Mouse (Mus musculus) embryonic stem cell, embryonic (primary cell): ENCODE results near the gene Fosb.

Experiments used
- CTCF ChIA-PET, 4 experiments: fragments of 300-600 bp in 2 of 4; fragments of 350-600 bp in 2 of 4; sonication (Branson Sonifier 250); formaldehyde crosslinking; loops; one replicate each; lab custom pipeline; 2022; ENCODE audit warnings: inconsistent platforms in 2 of 4; lab: Charles Lee
- POLR2A ChIA-PET, 4 experiments: fragments of 300-600 bp in 2 of 4; fragments of 350-600 bp in 2 of 4; sonication (Branson Sonifier 250); formaldehyde crosslinking; loops; one replicate each; lab custom pipeline; 2022; ENCODE audit warnings: antibody characterized with exemption in 4 of 4, inconsistent platforms in 1 of 4; lab: Charles Lee

The Fosb gene

DNA sequence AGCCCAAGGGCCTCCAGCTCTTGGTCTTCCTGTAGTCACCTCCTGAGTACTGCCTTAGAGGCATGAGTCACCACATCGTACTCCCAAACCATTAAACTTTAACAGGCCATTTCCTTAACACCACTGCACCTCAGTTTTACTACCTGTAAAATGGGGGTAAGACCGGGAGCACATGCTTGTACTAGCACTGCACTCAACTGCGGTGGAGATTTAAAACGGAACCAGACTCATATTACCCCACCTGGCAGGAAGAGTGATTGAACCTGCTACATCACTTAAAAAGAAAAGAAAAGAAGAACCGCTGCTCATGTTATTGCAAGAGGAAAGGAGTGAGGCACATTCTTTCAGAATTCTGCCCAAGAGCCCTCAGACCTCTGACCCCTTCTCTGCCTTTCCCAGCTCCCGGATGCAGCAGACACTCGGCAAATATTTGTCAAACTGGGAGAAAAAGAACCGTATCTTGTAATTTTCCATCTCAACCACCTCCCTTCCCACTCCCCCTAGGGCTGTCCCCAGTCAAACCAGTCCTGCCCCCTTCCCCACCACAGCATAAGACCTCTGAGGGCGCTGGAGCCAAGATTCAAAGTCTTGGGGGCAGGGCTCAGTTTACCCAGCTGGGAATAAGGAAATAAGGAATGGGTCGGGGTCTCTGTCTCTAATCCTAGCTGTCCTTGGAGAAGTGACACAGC lies 40.7 kb downstream of the Fosb start:
- POLR2A ChIA-PET = interaction anchor here in 2 of 4 experiments (1.0 to 8.6 kb wide), 19 partner anchors 9 to 173 kb away, joined by 3 to 97 read pairs (median 6); partner anchors contain the start of gene Ppm1n (in 2 of the 2)
- CTCF ChIA-PET = interaction anchor here in 2 of 4 experiments (0.6 to 2.7 kb wide), 2 partner anchors 30 to 284 kb away, joined by 15 to 20 read pairs; no protein-coding TSS in a partner anchor

GRCm38 (mm10) chr7:19267051-19267450 lies 42.8 kb downstream of the Fosb start:
- ChIA-PET POLR2A (interaction anchor here (0.7 to 8.6 kb wide), 24 partner anchors 8 to 556 kb away, joined by 3 to 97 read pairs (median 8); partner anchors contain the start of genes Ppm1n (in 2 of the 4) and Bcl3 (in 1 of the 4)), CTCF (interaction anchor here in 3 of 4 experiments (0.6 to 2.7 kb wide), 10 partner anchors 12 to 187 kb away, joined by 3 to 15 read pairs (median 3); no protein-coding TSS in a partner anchor)

DNA sequence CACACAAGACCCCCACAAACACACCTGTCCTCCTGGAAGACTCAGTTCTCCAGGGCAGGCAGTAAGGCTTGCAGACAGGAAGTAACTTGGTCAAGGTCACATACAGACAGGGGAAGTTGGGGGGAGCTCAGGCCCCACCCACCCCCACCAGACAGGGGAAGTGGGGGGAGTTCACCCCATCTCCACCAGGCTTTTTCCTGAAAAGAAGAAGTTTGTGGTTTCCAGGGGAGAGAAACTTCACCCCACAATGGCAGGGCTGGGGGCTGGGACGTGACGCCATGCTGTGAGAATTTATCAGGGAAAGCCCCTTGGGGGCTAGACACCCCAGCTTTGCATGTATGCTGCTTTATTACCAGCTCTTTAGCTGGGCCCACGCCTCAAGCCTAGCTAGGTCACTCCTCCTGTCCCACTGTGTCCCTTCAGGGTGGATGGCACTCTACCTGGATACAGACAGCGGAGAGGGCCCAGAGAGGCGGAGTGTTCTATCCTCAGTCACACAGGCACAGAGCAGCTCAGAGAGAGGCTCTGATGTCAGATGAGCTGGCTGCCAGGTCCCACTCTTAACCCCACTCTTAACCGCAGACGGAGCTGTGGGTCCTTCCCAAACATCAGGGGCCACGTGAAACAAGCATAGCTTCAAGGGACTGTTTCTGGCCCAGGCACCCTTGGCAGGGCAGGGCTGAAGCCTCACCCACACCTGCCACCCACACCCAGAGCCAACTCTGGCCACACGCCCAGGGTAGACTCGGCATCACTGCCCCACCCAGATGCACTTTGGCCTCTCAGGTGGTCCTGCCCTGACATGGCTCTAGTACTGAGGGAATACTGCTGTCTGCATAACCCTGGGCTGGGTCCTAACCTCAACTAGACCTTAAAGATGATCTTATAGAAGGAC lies 43.7 kb downstream of the Fosb start:
- ChIA-PET CTCF (interaction anchor here in 2 of 4 experiments (0.6 to 2.0 kb wide), 6 partner anchors 15 to 133 kb away, joined by 3 to 11 read pairs (median 5); no protein-coding TSS in a partner anchor), POLR2A (interaction anchor here in 3 of 4 experiments (0.6 to 8.6 kb wide), 26 partner anchors 7 to 557 kb away, joined by 3 to 97 read pairs (median 7); partner anchors contain the start of genes Ppm1n (in 2 of the 3), Bcl3 (in 1 of the 3), Cd3eap (in 1 of the 3) and Ppp1r13l (in 1 of the 3))

GRCm38 (mm10) chr7:19265147-19265546 lies 44.7 kb downstream of the Fosb start:
- CTCF ChIA-PET = interaction anchor here in 2 of 4 experiments (0.6 to 2.0 kb wide), 4 partner anchors 25 to 101 kb away, joined by 3 to 7 read pairs (median 5); no protein-coding TSS in a partner anchor
- POLR2A ChIA-PET = interaction anchor here in 3 of 4 experiments (0.6 to 8.6 kb wide), 19 partner anchors 8 to 552 kb away, joined by 3 to 60 read pairs (median 9); partner anchors contain the start of genes Ppm1n (in 2 of the 3), Cd3eap (in 1 of the 3) and Ppp1r13l (in 1 of the 3)

- POLR2A ChIA-PET = interaction anchor here (0.7 to 6.8 kb wide), 24 partner anchors 8 to 141 kb away, joined by 3 to 97 read pairs (median 8); partner anchors contain the start of genes Vasp (in 3 of the 4), Fosb (in 1 of the 4), Opa3 (in 1 of the 4) and Ppm1n (in 1 of the 4)
- CTCF ChIA-PET = interaction anchor here (0.6 to 3.4 kb wide), 7 partner anchors 19 to 252 kb away, joined by 3 to 27 read pairs (median 3); no protein-coding TSS in a partner anchor
These were observed 51.5 kb downstream of the Fosb start for GRCm38 (mm10) chr7:19258336-19258735.

DNA sequence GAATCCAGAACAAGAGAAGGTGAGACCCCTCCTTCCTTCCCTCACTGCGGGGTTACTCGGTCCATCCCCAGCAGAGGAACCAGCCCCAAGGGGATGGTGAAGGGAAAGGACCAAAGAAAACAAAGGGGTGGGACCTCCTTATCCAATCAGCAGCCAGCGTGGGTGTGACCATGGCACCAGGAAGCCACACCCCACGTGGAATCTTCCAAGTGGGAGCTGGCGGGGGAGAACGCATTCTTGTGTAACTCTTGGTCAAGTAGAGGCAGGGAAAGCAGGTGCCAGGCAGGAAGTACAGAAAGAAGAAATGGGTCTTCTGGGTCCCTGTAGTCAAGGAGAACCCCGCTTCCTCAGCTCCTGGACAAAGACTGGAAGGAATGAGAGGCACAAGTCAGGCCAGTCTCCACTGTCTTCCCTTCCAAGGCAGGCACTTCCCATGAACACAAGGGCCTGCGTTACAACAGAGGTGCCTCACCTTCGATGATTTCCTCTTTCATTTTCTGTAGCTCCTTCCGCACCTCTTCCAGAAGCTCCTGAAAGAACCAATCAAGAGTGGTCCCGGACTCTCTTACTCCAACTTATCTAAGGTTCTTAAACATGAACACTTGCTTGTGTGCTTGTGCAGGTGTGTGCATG lies 52.3 kb downstream of the Fosb start:
- CTCF ChIA-PET = interaction anchor here (0.5 to 3.4 kb wide), 18 partner anchors 18 to 353 kb away, joined by 3 to 27 read pairs (median 3); partner anchors contain the start of gene Ercc1 (in 1 of the 4)
- POLR2A ChIA-PET = interaction anchor here (0.6 to 6.8 kb wide), 37 partner anchors 7 to 331 kb away, joined by 3 to 97 read pairs (median 5); partner anchors contain the start of genes Vasp (in 3 of the 4), Fosb (in 1 of the 4), Opa3 (in 1 of the 4) and Ppm1n (in 1 of the 4)

- POLR2A ChIA-PET = interaction anchor here in 3 of 4 experiments (0.7 to 6.8 kb wide), 16 partner anchors 11 to 327 kb away, joined by 3 to 97 read pairs (median 12); partner anchors contain the start of gene Vasp (in 3 of the 3)
These were observed 53.3 kb downstream of the Fosb start for GRCm38 (mm10) chr7:19256567-19256966.

DNA sequence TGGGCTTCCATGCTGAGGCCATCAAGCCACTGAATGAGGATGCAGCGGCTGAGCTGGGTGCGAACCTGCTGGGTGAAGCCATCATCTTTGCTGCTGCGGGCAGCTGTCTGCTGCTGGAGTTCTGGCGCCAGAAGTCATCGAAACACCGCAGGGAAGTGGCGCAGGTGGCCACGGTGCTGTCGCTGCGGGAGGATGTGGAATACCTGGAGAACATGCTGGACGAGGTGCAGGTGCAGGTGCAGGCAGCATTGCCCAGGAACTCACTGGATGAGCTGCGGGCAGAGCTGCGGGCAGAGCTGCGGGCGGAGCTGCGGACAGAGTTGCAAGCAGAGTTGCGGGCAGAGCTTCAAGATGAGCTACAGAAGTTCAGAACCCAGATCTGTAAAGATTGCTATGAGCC lies 54.5 kb downstream of the Fosb start:
- ChIA-PET POLR2A (interaction anchor here in 3 of 4 experiments (0.5 to 6.8 kb wide), 20 partner anchors 8 to 165 kb away, joined by 3 to 60 read pairs (median 7); partner anchors contain the start of genes Ppm1n (in 1 of the 3) and Vasp (in 1 of the 3)), CTCF (interaction anchor here in 3 of 4 experiments (0.5 to 3.4 kb wide), 7 partner anchors 11 to 25 kb away, joined by 3 to 27 read pairs (median 3); no protein-coding TSS in a partner anchor)

More at GRCm38 (mm10) chr7:19256567-19256966, 53.3 kb downstream of the Fosb start:
- CTCF ChIA-PET = interaction anchor here in 3 of 4 experiments (0.7 to 3.4 kb wide), 4 partner anchors 17 to 46 kb away, joined by 3 to 27 read pairs (median 10); no protein-coding TSS in a partner anchor

GRCm38 (mm10) chr7:19253437-19253836 lies 56.4 kb downstream of the Fosb start:
- POLR2A ChIA-PET = interaction anchor here in 3 of 4 experiments (0.7 to 3.3 kb wide), 18 partner anchors 9 to 212 kb away, joined by 3 to 17 read pairs (median 6); partner anchors contain the start of gene Vasp (in 1 of the 3)
- CTCF ChIA-PET = interaction anchor here in 3 of 4 experiments (0.6 to 1.9 kb wide), 4 partner anchors 14 to 45 kb away, joined by 3 to 13 read pairs (median 7); no protein-coding TSS in a partner anchor
